Mouse (Mus musculus): ENCODE results near the gene Nfkb1. TPM values are rescaled to one million over a fixed set of nuclear protein-coding genes. Genes with fewer than 3 reads are reported as not detected.

Gene Nfkb1
- polyA plus RNA-seq, 1 experiment from 2014 or later = 25.4 TPM

DNA sequence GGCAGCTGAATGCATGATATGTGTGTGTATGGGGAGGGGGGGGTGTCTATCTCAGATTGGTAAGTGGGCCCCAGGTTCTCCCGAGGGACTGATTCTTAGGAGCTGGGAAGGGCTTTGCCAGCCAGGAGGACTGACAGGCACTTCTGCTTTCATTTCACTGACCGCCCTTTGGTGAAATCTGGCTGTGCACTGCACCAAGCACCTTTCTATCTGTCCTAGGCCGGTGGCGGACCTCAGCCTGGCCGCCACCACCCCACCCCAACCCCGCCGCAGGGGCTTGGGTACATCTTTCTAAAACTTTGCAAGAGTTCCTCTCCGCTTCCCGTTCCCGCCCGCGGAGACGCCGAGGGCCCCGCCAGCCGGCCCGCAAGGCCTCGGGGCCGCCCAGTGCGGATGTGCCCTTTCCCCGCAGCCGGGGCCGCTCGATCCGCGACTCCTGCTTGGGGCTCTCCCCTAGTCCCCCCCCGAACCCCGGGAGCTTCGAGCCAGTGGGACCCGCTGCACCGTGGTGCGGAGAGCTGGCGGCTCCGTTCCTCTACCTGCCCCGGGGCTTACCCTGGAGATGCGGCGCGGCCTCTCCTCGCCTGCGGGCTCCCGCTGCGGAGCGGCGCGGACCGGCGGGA, 668 bp downstream of the Nfkb1 start:
- peak overlapping the region; percentile 94 for H3K27ac ChIP-seq (replicated peaks; ENCODE audit: low read depth, low read length)
- DNase-seq (ENCODE audit: low spot score) = peak; percentile 73
- 0% methylated on average over 20 of the region's 47 CpGs for WGBS

DNA sequence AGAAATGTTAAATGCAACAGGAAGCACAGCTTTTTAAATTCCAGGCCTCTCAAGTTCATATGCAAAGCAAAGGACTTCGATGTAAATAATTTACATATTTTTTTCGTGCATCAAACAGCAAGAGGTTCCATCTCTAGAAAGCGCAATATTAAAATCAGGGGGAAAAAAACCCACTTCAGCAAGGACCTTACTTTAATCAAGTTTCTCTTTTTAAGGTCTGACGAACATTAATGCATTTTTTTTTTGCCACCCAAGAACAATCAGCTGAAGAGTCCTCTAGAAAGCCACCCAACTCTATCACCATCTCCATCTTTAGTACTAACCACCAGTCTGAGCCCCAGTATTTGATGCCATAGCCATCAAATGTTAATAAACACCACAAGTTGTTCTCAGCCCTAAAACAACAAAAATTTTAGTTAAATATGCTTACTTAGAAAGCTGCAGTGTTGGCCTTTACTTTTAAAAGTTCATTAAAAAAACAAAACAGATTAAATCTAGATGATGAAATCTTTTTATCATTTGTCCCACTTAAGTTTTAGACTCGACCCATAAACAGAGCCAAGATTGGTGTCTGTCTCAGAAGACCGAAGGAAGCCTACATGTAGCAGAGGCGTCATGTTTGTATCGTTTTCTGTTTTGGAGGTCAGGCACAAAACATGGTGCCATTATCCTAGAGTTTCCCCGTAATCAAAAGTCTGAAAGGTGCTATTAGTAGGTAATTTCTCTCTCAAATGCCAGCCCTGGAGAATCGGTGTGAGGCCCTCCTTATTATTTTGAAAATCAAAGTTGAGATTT, 1.4 kb downstream of the Nfkb1 start:
- peak overlapping the region; percentile 94 for H3K27ac ChIP-seq (replicated peaks; ENCODE audit: low read depth, low read length)
- no peak for ATAC-seq (ENCODE audit: low read depth)
- peaks cover 35% of the 10 kb centered on the region for H3K4me1 ChIP-seq (ENCODE audit: control insufficient read depth, insufficient read depth, low read length)
- 40% methylated on average over 10 of the region's 10 CpGs for WGBS
- H3K9me3 ChIP-seq (ENCODE audit: control insufficient read depth, low read length) = no peaks in the 10 kb centered on the region
- H3K36me3 ChIP-seq (ENCODE audit: control insufficient read depth, insufficient read depth, low read length) = no peaks in the 10 kb centered on the region
- no peak for DNase-seq (ENCODE audit: low spot score)
- no peaks in the 10 kb centered on the region for H3K27me3 ChIP-seq (replicated peaks; ENCODE audit: control insufficient read depth, insufficient read depth, low read length)
- peak overlapping the region; percentile 83 for H3K4me3 ChIP-seq (ENCODE audit: low read depth, low read length)
- peak overlapping the region; percentile 77 for H3K4me2 ChIP-seq (ENCODE audit: low read depth, low read length)
- H3K9ac ChIP-seq (ENCODE audit: low read depth, low read length) = peak overlapping the region; percentile 99

More for the DNA sequence above, 668 bp downstream of the Nfkb1 start:
- peak overlapping the region; percentile 83 for H3K4me3 ChIP-seq (ENCODE audit: low read depth, low read length)
- no peaks in the 10 kb centered on the region for H3K27me3 ChIP-seq (replicated peaks; ENCODE audit: control insufficient read depth, insufficient read depth, low read length)
- peak overlapping the region; percentile 77 for H3K4me2 ChIP-seq (ENCODE audit: low read depth, low read length)
- H3K9ac ChIP-seq (ENCODE audit: low read depth, low read length) = peak overlapping the region; percentile 99
- peaks cover 35% of the 10 kb centered on the region for H3K4me1 ChIP-seq (ENCODE audit: control insufficient read depth, insufficient read depth, low read length)
- H3K9me3 ChIP-seq (ENCODE audit: control insufficient read depth, low read length) = no peaks in the 10 kb centered on the region
- H3K36me3 ChIP-seq (ENCODE audit: control insufficient read depth, insufficient read depth, low read length) = no peaks in the 10 kb centered on the region
- ATAC-seq (ENCODE audit: low read depth) = peak; percentile 57

DNA sequence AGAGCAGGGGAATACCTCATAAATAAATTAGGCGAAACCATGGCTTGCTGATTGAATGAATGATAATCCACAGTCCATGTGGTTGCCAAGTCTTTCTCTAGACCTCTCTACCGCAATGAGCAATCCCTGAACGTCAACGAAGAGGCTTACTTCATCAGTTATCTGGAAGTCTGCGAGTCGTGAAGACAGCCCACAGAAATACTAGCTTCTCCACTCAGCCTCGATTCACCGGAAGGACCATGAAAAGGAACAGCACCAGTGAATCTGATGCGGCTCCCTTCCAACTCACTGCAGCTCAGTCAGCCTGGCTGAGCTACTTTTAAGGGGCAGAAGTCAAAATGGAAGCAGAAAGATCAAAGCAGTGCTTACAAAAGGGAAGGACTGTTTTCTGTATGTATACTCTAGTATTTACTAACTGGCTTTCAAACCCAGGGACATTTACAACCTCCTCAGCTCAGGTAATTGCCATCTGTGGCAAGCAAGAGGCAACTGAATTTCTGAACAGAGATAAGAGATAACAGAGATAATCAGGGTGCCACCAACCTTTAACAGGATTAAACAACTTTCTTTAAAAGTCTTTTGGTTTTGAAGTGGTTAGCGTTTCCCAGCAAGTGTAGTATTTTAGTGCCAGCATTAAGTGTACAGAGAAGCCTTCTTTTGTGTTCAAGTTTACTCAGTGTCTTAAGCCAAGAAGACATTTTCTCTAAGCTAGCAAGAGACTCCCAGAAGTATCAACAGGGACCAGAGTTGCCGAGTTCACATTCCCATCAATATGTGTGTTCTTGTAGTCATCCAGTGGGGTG, 2.2 kb downstream of the Nfkb1 start:
- H3K9ac ChIP-seq (ENCODE audit: low read depth, low read length) = 0 out of 2 replicates have a peak overlapping the region, but pooled peaks have one; percentile 99
- 65% methylated on average over 11 of the region's 11 CpGs for WGBS
- H3K4me1 ChIP-seq (ENCODE audit: control insufficient read depth, insufficient read depth, low read length) = peaks cover 35% of the 10 kb centered on the region
- 0 out of 2 replicates have a peak overlapping the region, but pooled peaks have one; percentile 36 for H3K27ac ChIP-seq (replicated peaks; ENCODE audit: low read depth, low read length)
- H3K36me3 ChIP-seq (ENCODE audit: control insufficient read depth, insufficient read depth, low read length) = no peaks in the 10 kb centered on the region
- H3K4me3 ChIP-seq (ENCODE audit: low read depth, low read length) = peak overlapping the region; percentile 83
- ATAC-seq (ENCODE audit: low read depth) (no peak), DNase-seq (ENCODE audit: low spot score) (peak; percentile 21)
- no peaks in the 10 kb centered on the region for H3K9me3 ChIP-seq (ENCODE audit: control insufficient read depth, low read length)
- no peaks in the 10 kb centered on the region for H3K27me3 ChIP-seq (replicated peaks; ENCODE audit: control insufficient read depth, insufficient read depth, low read length)
- H3K4me2 ChIP-seq (ENCODE audit: low read depth, low read length) = peak overlapping the region; percentile 77

GRCm38 (mm10) chr3:135687965-135688364, 3.4 kb downstream of the Nfkb1 start:
- Histone ChIP-seq H3K36me3 (ENCODE audit: control insufficient read depth, insufficient read depth, low read length) (no peaks in the 10 kb centered on the region), H3K27ac (replicated peaks; ENCODE audit: low read depth, low read length) (no peak overlapping the region), H3K27me3 (replicated peaks; ENCODE audit: control insufficient read depth, insufficient read depth, low read length) (no peaks in the 10 kb centered on the region), H3K9ac (ENCODE audit: low read depth, low read length) (no peak overlapping the region), H3K4me1 (ENCODE audit: control insufficient read depth, insufficient read depth, low read length) (peaks cover 34% of the 10 kb centered on the region), H3K9me3 (ENCODE audit: control insufficient read depth, low read length) (no peaks in the 10 kb centered on the region), H3K4me2 (ENCODE audit: low read depth, low read length) (no peak overlapping the region), H3K4me3 (ENCODE audit: low read depth, low read length) (no peak overlapping the region)
- WGBS = 71% methylated on average over 9 of the region's 9 CpGs
- DNase-seq (ENCODE audit: low spot score) (no peak), ATAC-seq (ENCODE audit: low read depth) (no peak)

GRCm38 (mm10) chr3:135686419-135686818, 4.9 kb downstream of the Nfkb1 start:
- DNase-seq (ENCODE audit: low spot score) (no peak), ATAC-seq (ENCODE audit: low read depth) (no peak)
- H3K27me3 ChIP-seq (replicated peaks; ENCODE audit: control insufficient read depth, insufficient read depth, low read length) = no peaks in the 10 kb centered on the region
- no peak overlapping the region for H3K4me2 ChIP-seq (ENCODE audit: low read depth, low read length)
- H3K4me3 ChIP-seq (ENCODE audit: low read depth, low read length) = no peak overlapping the region
- H3K27ac ChIP-seq (replicated peaks; ENCODE audit: low read depth, low read length) = no peak overlapping the region
- 36% methylated on average over 5 of the region's 5 CpGs for WGBS
- peaks cover 31% of the 10 kb centered on the region for H3K4me1 ChIP-seq (ENCODE audit: control insufficient read depth, insufficient read depth, low read length)
- no peak overlapping the region for H3K9ac ChIP-seq (ENCODE audit: low read depth, low read length)
- no peaks in the 10 kb centered on the region for H3K9me3 ChIP-seq (ENCODE audit: control insufficient read depth, low read length)
- no peaks in the 10 kb centered on the region for H3K36me3 ChIP-seq (ENCODE audit: control insufficient read depth, insufficient read depth, low read length)

GRCm38 (mm10) chr3:135683275-135683674, 8.1 kb downstream of the Nfkb1 start:
- ATAC-seq (ENCODE audit: low read depth) (no peak), DNase-seq (ENCODE audit: low spot score) (no peak)
- Histone ChIP-seq H3K36me3 (ENCODE audit: control insufficient read depth, insufficient read depth, low read length) (no peaks in the 10 kb centered on the region), H3K9me3 (ENCODE audit: control insufficient read depth, low read length) (no peaks in the 10 kb centered on the region), H3K9ac (ENCODE audit: low read depth, low read length) (no peak overlapping the region), H3K4me2 (ENCODE audit: low read depth, low read length) (no peak overlapping the region), H3K4me1 (ENCODE audit: control insufficient read depth, insufficient read depth, low read length) (peaks cover 19% of the 10 kb centered on the region), H3K4me3 (ENCODE audit: low read depth, low read length) (no peak overlapping the region), H3K27ac (replicated peaks; ENCODE audit: low read depth, low read length) (peak overlapping the region; percentile 15; the same call in 1 of the 2 replicates), H3K27me3 (replicated peaks; ENCODE audit: control insufficient read depth, insufficient read depth, low read length) (no peaks in the 10 kb centered on the region)
- 71% methylated on average over 6 of the region's 6 CpGs for WGBS

- WGBS = 36% methylated on average over 3 of the region's 3 CpGs
These were observed 9.1 kb downstream of the Nfkb1 start for GRCm38 (mm10) chr3:135682240-135682639.

GRCm38 (mm10) chr3:135681272-135681783, 10.0 kb downstream of the Nfkb1 start:
- DNase-seq (ENCODE audit: low spot score) = peak; percentile 11
- Histone ChIP-seq H3K4me3 (ENCODE audit: low read depth, low read length) (no peak overlapping the region), H3K36me3 (ENCODE audit: control insufficient read depth, insufficient read depth, low read length) (no peaks in the 10 kb centered on the region), H3K4me2 (ENCODE audit: low read depth, low read length) (no peak overlapping the region), H3K9me3 (ENCODE audit: control insufficient read depth, low read length) (no peaks in the 10 kb centered on the region), H3K27me3 (replicated peaks; ENCODE audit: control insufficient read depth, insufficient read depth, low read length) (no peaks in the 10 kb centered on the region), H3K4me1 (ENCODE audit: control insufficient read depth, insufficient read depth, low read length) (peaks cover 19% of the 10 kb centered on the region), H3K9ac (ENCODE audit: low read depth, low read length) (no peak overlapping the region), H3K27ac (replicated peaks; ENCODE audit: low read depth, low read length) (no peak overlapping the region)
- 0 out of 2 replicates have a peak, but pooled peaks have one; percentile 12 for ATAC-seq (ENCODE audit: low read depth)
- WGBS = 37% methylated on average over 8 of the region's 8 CpGs

More at GRCm38 (mm10) chr3:135682240-135682639, 9.1 kb downstream of the Nfkb1 start:
- Histone ChIP-seq H3K27ac (replicated peaks; ENCODE audit: low read depth, low read length) (no peak overlapping the region), H3K9ac (ENCODE audit: low read depth, low read length) (no peak overlapping the region), H3K36me3 (ENCODE audit: control insufficient read depth, insufficient read depth, low read length) (no peaks in the 10 kb centered on the region), H3K4me3 (ENCODE audit: low read depth, low read length) (no peak overlapping the region), H3K9me3 (ENCODE audit: control insufficient read depth, low read length) (no peaks in the 10 kb centered on the region), H3K4me1 (ENCODE audit: control insufficient read depth, insufficient read depth, low read length) (peaks cover 19% of the 10 kb centered on the region), H3K4me2 (ENCODE audit: low read depth, low read length) (no peak overlapping the region), H3K27me3 (replicated peaks; ENCODE audit: control insufficient read depth, insufficient read depth, low read length) (no peaks in the 10 kb centered on the region)
- ATAC-seq (ENCODE audit: low read depth) = no peak
- DNase-seq (ENCODE audit: low spot score) = no peak
